Mouse (Mus musculus) heart, postnatal 10 days (tissue): ENCODE data around the gene Shld1. TPM values are rescaled to one million over a fixed set of nuclear protein-coding genes. Genes with fewer than 3 reads are reported as not detected.
A peak's percentile ranks its signal among the peaks of the same experiment; 100 is the strongest.

ENCODE experiments used
- DNase-seq, 2 experiments: peaks; one replicate each; pipeline ENCODE4 v3.0.0; 2021
- intact Hi-C: fragments of 180-260 bp; cut with DNase I; formaldehyde crosslinking; loops from one replicate; pipeline ENCODE4 v1.15.1; 2025
- total RNA-seq, 2 experiments: library from RNA; stranded (reverse); gene quantifications; 2 replicates each; pipeline ENCODE4 v1.2.3; 2021

Shld1 gene
- total RNA-seq, 2 experiments from 2014 or later, result 8.7 to 18.3 TPM

- peak; percentile 60 to 72 for DNase-seq
- intact Hi-C loops, result loop anchor here (1.0 to 5.0 kb wide), 2 partner anchors 47 to 114 kb away; no protein-coding TSS in a partner anchor
Measured at GRCm38 (mm10) chr2:132689569-132690231, 3.0 kb downstream of the Shld1 start.

DNA sequence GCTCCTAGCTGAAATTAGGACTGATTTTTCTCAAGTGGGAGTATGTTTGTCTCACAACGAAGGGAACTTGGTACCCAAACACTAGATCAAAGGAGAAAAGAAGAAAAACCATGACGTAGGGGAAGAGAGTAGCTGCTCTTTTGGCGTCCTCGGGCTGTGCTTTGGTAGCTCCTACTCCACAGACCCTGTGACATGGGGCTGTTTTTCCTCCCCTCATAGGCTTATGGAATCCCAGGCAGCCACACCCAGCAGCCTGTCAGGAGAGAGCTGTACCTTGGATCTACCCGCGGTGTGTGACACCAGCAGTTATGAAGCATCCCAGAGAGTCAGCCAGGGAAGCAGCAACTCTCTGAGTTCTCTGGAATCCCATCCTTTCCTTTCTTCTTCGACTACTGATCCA lies 5.0 kb downstream of the Shld1 start:
- no peak for DNase-seq
- intact Hi-C loops, result no loop called here

DNA sequence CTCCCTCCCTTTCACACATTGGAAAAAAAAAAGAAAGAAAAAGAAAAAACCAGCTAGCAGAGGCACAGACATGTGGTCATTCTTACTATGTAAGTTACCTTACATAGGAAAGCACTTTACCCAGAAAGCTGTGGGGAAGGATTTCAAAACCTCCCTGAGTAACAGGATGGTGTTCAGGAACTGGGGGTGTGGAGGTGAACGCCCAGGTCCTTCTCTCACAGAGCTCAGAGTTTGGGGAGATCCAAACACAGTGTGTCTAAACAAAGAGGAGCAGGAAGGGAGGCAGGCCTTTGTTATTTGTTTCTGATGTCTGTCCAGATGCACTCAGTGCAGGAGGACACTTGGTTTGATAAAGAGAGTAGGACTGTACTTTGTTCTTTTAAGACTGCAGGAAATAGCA lies 5.6 kb downstream of the Shld1 start:
- DNase-seq, result no peak
- intact Hi-C loops, result no loop called here

DNA sequence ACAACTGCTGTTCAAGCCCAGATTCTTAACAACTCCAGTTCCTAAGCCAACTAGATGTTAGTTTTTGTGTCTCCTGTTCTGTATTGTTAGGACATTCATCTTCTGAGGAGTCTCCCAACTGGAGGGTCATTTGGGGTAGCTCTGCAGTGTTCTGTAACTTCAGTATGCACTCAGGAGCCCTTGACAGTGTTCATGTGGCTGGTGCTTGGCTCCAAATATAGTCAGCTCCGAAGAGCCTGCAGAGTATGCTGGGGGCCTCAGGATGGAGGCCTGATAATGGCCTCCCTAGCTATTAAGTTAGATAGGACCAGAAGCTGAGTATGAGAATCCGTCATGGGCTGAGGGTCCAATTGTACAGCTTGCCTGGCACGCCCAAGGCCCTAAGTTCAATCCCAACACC lies 7.2 kb downstream of the Shld1 start:
- no peak for DNase-seq
- intact Hi-C loops, result no loop called here

GRCm38 (mm10) chr2:132695358-132696093 lies 8.8 kb downstream of the Shld1 start:
- intact Hi-C loops, result no loop called here
- DNase-seq, result peak; percentile 43 to 61

DNA sequence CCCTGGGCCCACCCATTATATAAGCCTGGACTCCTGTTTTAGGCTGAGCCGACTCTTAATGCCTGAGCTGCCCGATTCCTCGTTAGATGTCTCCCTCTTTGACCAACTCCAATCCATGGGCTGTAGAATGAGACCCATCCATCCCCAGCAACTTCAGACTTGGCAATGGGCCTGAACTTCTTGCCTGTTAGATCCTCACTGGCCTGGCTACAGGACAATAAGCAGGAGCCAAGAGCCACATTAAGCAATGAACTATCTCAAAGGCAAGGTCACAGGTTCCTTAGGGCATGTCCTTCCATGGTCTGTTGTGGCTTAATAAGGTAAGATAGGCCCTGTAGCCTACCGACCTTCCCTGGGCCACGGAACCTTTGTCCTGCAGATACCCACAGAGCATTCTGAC lies 9.8 kb downstream of the Shld1 start:
- peak in 1 of 2 experiments; percentile 44 for DNase-seq
- intact Hi-C loops, result no loop called here

- DNase-seq, result no peak
- intact Hi-C loops, result no loop called here
Measured at GRCm38 (mm10) chr2:132697256-132697655, 10.5 kb downstream of the Shld1 start.

- DNase-seq, result no peak
- intact Hi-C loops, result no loop called here
Measured at GRCm38 (mm10) chr2:132697695-132698094, 11.0 kb downstream of the Shld1 start.

- intact Hi-C loops, result no loop called here
- peak in 1 of 2 experiments; percentile 56 for DNase-seq
Measured at GRCm38 (mm10) chr2:132698420-132698819, 11.7 kb downstream of the Shld1 start.

GRCm38 (mm10) chr2:132700921-132701320 lies 14.2 kb downstream of the Shld1 start:
- intact Hi-C loops, result loop anchor here (1.0 to 2.0 kb wide), 3 partner anchors 15 to 185 kb away; no protein-coding TSS in a partner anchor
- no peak for DNase-seq

- intact Hi-C loops, result loop anchor here (1.0 to 2.0 kb wide), 3 partner anchors 15 to 185 kb away; no protein-coding TSS in a partner anchor
- DNase-seq, result peak; percentile 81 to 89
Measured at GRCm38 (mm10) chr2:132701451-132701886, 14.7 kb downstream of the Shld1 start.

GRCm38 (mm10) chr2:132705251-132705992 lies 18.7 kb downstream of the Shld1 start:
- DNase-seq, result no peak
- intact Hi-C loops, result no loop called here

DNA sequence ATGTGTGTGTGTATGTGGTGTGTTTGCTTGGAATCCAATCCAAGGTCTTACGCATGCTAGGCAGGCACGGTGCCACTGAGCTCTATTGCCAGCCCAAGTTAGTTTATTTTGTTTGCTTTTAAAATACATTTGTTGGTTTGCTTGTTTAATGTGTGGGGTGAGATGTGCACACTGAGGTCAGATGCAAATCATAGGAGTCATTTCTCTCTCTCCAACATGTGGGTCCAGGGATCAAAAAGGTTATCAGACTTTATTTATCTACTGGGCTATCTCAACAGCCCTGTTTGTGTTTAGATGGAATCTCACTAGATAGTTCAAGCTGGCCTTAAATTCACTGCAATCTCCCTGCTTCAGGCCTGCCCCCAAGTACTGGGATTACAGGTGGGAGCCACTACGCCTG lies 19.6 kb downstream of the Shld1 start:
- intact Hi-C loops, result no loop called here
- DNase-seq, result no peak

- DNase-seq, result no peak
- intact Hi-C loops, result loop anchor here (10.0 kb wide), 2 partner anchors 194 to 396 kb away; no protein-coding TSS in a partner anchor
Measured at GRCm38 (mm10) chr2:132710488-132710887, 23.8 kb downstream of the Shld1 start.

DNA sequence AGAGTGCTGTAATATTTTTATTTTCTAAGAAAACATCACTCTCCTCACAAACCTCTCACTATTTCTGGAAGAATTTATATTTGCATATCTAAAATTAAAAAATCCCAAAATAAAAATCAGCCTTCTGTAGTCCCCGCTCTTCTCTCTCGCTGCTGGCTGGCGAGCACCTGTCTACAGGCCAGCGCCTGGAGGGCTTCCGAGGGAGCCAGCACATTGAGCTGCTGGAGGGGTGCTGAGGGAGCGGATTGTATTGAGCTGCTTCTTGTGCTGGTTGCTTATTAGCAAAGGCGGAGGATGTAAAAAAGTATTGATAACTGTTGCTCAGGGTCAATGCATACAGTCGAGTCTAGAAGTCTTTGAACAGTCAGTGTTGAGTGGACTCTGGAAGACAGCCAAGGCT lies 25.3 kb downstream of the Shld1 start:
- no peak for DNase-seq
- intact Hi-C loops, result loop anchor here (10.0 kb wide), 2 partner anchors 193 to 397 kb away; no protein-coding TSS in a partner anchor

- intact Hi-C loops, result loop anchor here (10.0 kb wide), 2 partner anchors 190 to 400 kb away; no protein-coding TSS in a partner anchor
- DNase-seq, result no peak
Measured at GRCm38 (mm10) chr2:132714522-132714921, 27.8 kb downstream of the Shld1 start.

DNA sequence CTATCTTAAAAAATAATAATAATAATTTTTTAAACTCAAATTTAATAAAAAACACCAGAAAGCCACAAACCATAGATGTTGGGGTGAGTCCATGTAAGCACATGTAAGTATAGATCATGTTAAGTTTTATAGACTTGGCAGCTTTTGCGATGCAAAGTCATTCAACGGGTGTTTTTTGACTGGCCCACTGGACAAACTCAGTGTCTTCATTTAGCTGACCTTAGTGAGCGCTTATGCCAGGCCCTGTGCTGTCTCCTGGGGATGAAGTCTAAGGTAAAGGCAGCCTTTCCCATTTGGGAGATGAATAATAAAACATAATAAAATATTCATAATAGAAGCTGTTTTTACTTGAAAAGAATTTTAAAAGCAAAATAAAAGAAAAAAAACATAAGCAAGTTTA lies 28.2 kb downstream of the Shld1 start:
- no peak for DNase-seq
- intact Hi-C loops, result loop anchor here (10.0 kb wide), 2 partner anchors 190 to 400 kb away; no protein-coding TSS in a partner anchor

DNA sequence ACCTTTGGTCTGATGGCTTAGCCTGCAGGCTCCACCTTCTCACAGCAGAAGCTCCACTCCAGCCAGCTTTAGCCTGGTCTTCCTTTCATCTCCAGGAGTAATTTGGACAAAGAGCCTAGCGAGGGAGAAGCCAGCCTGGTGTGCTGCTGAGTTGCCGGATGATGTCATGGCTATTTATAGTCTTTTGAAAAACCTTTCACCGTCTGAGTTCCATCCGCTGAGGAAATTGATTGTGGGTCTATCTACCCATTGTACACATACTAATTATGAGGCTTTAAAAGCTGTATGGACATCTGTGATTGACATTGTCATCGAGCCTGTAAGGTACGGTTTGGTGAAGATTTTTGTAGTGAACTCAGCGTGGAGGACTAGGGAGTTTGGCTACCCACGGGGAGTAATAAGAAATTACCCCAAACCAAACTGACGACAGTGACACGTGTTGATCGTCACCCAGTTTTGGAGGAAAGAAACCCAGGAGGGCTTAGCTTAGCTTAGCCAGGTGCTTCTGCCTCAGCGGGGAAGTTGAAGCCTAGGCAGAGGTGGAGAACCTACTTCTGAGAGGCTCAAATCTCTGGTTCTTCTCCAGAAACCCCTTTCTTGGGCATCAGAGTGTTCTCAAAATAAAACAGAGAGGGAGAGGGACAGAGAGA lies 28.8 kb downstream of the Shld1 start:
- intact Hi-C loops, result loop anchor here (1.0 to 10.0 kb wide), 4 partner anchors 14 to 401 kb away; no protein-coding TSS in a partner anchor
- DNase-seq, result peak; percentile 47 to 54

GRCm38 (mm10) chr2:132716154-132716553 lies 29.4 kb downstream of the Shld1 start:
- DNase-seq, result peak; percentile 63 to 78
- intact Hi-C loops, result loop anchor here (1.0 to 10.0 kb wide), 4 partner anchors 15 to 401 kb away; no protein-coding TSS in a partner anchor

DNA sequence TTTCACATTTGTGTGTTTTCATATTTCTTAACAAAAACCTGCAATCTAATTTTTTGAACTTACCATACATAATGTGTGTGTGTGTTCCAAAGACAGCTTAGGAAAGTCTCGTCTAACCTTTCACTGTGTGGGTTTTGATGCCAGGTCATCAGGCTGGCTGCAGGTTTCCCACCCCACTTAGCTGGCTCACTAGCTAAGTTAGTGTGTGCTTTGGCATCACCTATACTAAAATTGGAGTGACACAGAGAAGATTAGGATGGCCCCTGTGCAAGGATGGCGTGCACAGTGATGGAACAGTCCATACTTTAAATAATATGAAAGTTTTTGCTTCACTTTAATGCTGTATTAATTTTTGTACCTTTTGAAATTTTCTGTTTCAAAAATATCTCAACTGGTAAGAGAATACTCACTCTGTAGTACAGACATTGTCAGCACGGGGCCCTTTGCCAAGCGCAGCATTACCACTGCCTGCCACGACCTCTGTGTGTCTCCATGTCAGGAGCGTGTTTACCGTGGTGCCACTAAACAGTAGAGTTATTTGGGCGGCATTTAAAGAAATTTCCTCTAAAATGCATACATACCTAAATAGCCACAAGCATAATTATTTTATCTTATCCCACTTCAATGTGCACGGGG lies 30.3 kb downstream of the Shld1 start:
- DNase-seq, result no peak
- intact Hi-C loops, result loop anchor here (1.0 to 10.0 kb wide), 4 partner anchors 16 to 402 kb away; no protein-coding TSS in a partner anchor
